Mouse (Mus musculus) kidney, postnatal 0 days (tissue): ENCODE results near the gene Nrm. TPM values are rescaled to one million over a fixed set of nuclear protein-coding genes. Genes with fewer than 3 reads are reported as not detected.
A peak's percentile ranks its signal among the peaks of the same experiment; 100 is the strongest.

ENCODE experiments used
- ATAC-seq: fragments of 200-750 bp; cut with Nextera tagmentation; replicated peaks from 2 replicates; pipeline ENCODE4 v1.8.0; 2017; ENCODE audit warnings: low read depth, moderate number of reproducible peaks, moderate TSS enrichment, moderate library complexity; ENCODE audit not compliant: low FRiP score
- DNase-seq: peaks from one replicate; pipeline ENCODE4 v3.0.0-alpha.2; 2016; ENCODE audit warnings: low spot score
- H3K27ac ChIP-seq: fragments of 300-500 bp; sonication (generic); 2 replicates; pipeline ENCODE4 v1.5.1; 2014; ENCODE audit warnings: mild to moderate bottlenecking
- H3K27me3 ChIP-seq: fragments of 300-500 bp; sonication (generic); 2 replicates; pipeline ENCODE4 v1.6.1; 2014; ENCODE audit warnings: low read length, mixed read lengths; ENCODE audit not compliant: insufficient read depth
- H3K36me3 ChIP-seq: fragments of 300-500 bp; sonication (generic); 2 replicates; pipeline ENCODE4 v1.6.1; 2014; ENCODE audit warnings: low read length, mixed read lengths; ENCODE audit not compliant: insufficient read depth
- H3K4me1 ChIP-seq: fragments of 300-500 bp; sonication (generic); replicated peaks from 2 replicates; pipeline ENCODE4 v1.6.1; 2014; ENCODE audit warnings: antibody characterized with exemption, low read length, mixed read lengths; ENCODE audit not compliant: insufficient read depth
- H3K4me2 ChIP-seq: fragments of 300-500 bp; sonication (generic); 2 replicates; pipeline ENCODE4 v1.6.1; 2014; ENCODE audit warnings: mild to moderate bottlenecking, low read length, moderate library complexity, mixed read lengths
- H3K4me3 ChIP-seq: fragments of 300-500 bp; sonication (generic); replicated peaks from 2 replicates; pipeline ENCODE4 v1.5.1; 2014; ENCODE audit warnings: low read depth, low read length
- H3K9ac ChIP-seq: fragments of 300-500 bp; sonication (generic); 2 replicates; pipeline ENCODE4 v1.6.1; 2014; ENCODE audit warnings: low read depth, low read length
- H3K9me3 ChIP-seq: fragments of 300-500 bp; sonication (generic); replicated peaks from 2 replicates; pipeline ENCODE4 v1.6.1; 2016; ENCODE audit warnings: low read length, inconsistent platforms, mixed read lengths
- CTCF ChIP-seq: IDR thresholded peaks from 2 replicates; pipeline ENCODE4 v1.5.1; 2016; ENCODE audit warnings: antibody characterized with exemption, low read depth, mild to moderate bottlenecking, moderate library complexity
- WGBS: fragments of 180-500 bp; shearing (Covaris S2); extraction: QIAGEN DNeasy Blood & Tissue Kit; methylation state at CpG from one replicate; pipeline ENCODE4 v1.1.7; 2014; 5-methylcytosine and 5-hydroxymethylcytosine counted together
- polyA plus RNA-seq: library from polyadenylated mRNA; unstranded; fragments of >200 nt; fragmentation: Nextera tagmentation; extraction: Ambion mirVana; gene quantifications from 2 replicates; pipeline ENCODE4 v1.2.1, GENCODE M21; 2015

Nrm gene
- polyA plus RNA-seq, 1 experiment from 2014 or later, result 36.9 TPM

- TF ChIP-seq CTCF, result peak; percentile 47
- Histone ChIP-seq H3K27ac (peak within 1 kb of the TSS; percentile 33; the same call in 1 of the 2 replicates), H3K9me3 (no peaks in the 10 kb centered on the region), H3K9ac (peak within 1 kb of the TSS; percentile 19), H3K4me3 (peak within 1 kb of the TSS; percentile 42), H3K27me3 (no peaks in the 10 kb centered on the region), H3K4me1 (0 out of 2 replicates have a peak, but pooled peaks cover 4% of the 10 kb centered on the region), H3K4me2 (peak within 1 kb of the TSS; percentile 55), H3K36me3 (peaks cover 3% of the 10 kb centered on the region; the same call in 1 of the 2 replicates)
- peak; percentile 95 for ATAC-seq
- WGBS, result under 1% methylated on average over 59 of the region's 59 CpGs
- peak; percentile 100 for DNase-seq
Measured at GRCm38 (mm10) chr17:35841076-35841950, 19.8 kb upstream of the Nrm start, which contains the start of gene Mdc1. Gene Mdc1, plus strand, starts transcription at chr17:35841515.

GRCm38 (mm10) chr17:35842006-35842405 is 19.1 kb upstream of the Nrm start:
- Histone ChIP-seq H3K4me1 (0 out of 2 replicates have a peak, but pooled peaks cover 4% of the 10 kb centered on the region), H3K9me3 (no peaks in the 10 kb centered on the region), H3K27me3 (no peaks in the 10 kb centered on the region), H3K9ac (peak overlapping the region; percentile 19), H3K4me2 (peak overlapping the region; percentile 55), H3K27ac (peak overlapping the region; percentile 33; the same call in 1 of the 2 replicates), H3K36me3 (peaks cover 3% of the 10 kb centered on the region; the same call in 1 of the 2 replicates), H3K4me3 (peak overlapping the region; percentile 42)
- no peak for ATAC-seq
- DNase-seq, result no peak
- no peak for TF ChIP-seq CTCF
- 12% methylated on average over 11 of the region's 11 CpGs for WGBS

GRCm38 (mm10) chr17:35843514-35843913 is 17.6 kb upstream of the Nrm start:
- no peak overlapping the region for H3K9ac ChIP-seq
- no peak overlapping the region for H3K4me2 ChIP-seq
- no peak for ATAC-seq
- H3K27ac ChIP-seq, result no peak overlapping the region
- peak; percentile 46 for TF ChIP-seq CTCF
- H3K4me1 ChIP-seq, result 0 out of 2 replicates have a peak, but pooled peaks cover 4% of the 10 kb centered on the region
- no peaks in the 10 kb centered on the region for H3K9me3 ChIP-seq
- 87% methylated on average over 3 of the region's 3 CpGs for WGBS
- no peaks in the 10 kb centered on the region for H3K27me3 ChIP-seq
- peaks cover 12% of the 10 kb centered on the region; the same call in 1 of the 2 replicates for H3K36me3 ChIP-seq
- no peak for DNase-seq
- no peak overlapping the region for H3K4me3 ChIP-seq

GRCm38 (mm10) chr17:35848112-35848511 is 13.0 kb upstream of the Nrm start:
- 53% methylated on average over 1 of the region's 1 CpGs for WGBS
- Histone ChIP-seq H3K4me2 (no peak overlapping the region), H3K36me3 (peaks cover 41% of the 10 kb centered on the region), H3K27me3 (no peaks in the 10 kb centered on the region), H3K4me3 (no peak overlapping the region), H3K9ac (no peak overlapping the region), H3K4me1 (no peaks in the 10 kb centered on the region), H3K27ac (no peak overlapping the region; the same call in 1 of the 2 replicates), H3K9me3 (no peaks in the 10 kb centered on the region)
- TF ChIP-seq CTCF, result peak; percentile 52
- ATAC-seq, result 0 out of 2 replicates have a peak, but pooled peaks have one; percentile 35
- DNase-seq, result peak; percentile 49

- 93% methylated on average over 3 of the region's 3 CpGs for WGBS
- H3K9ac ChIP-seq, result no peak overlapping the region
- no peak overlapping the region for H3K4me2 ChIP-seq
- no peaks in the 10 kb centered on the region for H3K4me1 ChIP-seq
- TF ChIP-seq CTCF, result no peak
- no peak overlapping the region for H3K27ac ChIP-seq
- no peak overlapping the region for H3K4me3 ChIP-seq
- no peak for ATAC-seq
- DNase-seq, result no peak
- H3K9me3 ChIP-seq, result no peaks in the 10 kb centered on the region
- H3K27me3 ChIP-seq, result no peaks in the 10 kb centered on the region
- peaks cover 47% of the 10 kb centered on the region for H3K36me3 ChIP-seq
Measured at GRCm38 (mm10) chr17:35850974-35851373, 10.1 kb upstream of the Nrm start.

GRCm38 (mm10) chr17:35859371-35859770 is 1.7 kb upstream of the Nrm start:
- H3K4me1 ChIP-seq, result peaks cover 3% of the 10 kb centered on the region; the same call in 1 of the 2 replicates
- ATAC-seq (no peak), DNase-seq (no peak)
- no peak overlapping the region for H3K4me3 ChIP-seq
- no peak for TF ChIP-seq CTCF
- no peaks in the 10 kb centered on the region for H3K36me3 ChIP-seq
- 92% methylated on average over 1 of the region's 1 CpGs for WGBS
- H3K9me3 ChIP-seq, result no peaks in the 10 kb centered on the region
- no peak overlapping the region for H3K27ac ChIP-seq
- H3K4me2 ChIP-seq, result no peak overlapping the region
- no peak overlapping the region for H3K9ac ChIP-seq
- no peaks in the 10 kb centered on the region for H3K27me3 ChIP-seq
